In the genomic region with DNA sequence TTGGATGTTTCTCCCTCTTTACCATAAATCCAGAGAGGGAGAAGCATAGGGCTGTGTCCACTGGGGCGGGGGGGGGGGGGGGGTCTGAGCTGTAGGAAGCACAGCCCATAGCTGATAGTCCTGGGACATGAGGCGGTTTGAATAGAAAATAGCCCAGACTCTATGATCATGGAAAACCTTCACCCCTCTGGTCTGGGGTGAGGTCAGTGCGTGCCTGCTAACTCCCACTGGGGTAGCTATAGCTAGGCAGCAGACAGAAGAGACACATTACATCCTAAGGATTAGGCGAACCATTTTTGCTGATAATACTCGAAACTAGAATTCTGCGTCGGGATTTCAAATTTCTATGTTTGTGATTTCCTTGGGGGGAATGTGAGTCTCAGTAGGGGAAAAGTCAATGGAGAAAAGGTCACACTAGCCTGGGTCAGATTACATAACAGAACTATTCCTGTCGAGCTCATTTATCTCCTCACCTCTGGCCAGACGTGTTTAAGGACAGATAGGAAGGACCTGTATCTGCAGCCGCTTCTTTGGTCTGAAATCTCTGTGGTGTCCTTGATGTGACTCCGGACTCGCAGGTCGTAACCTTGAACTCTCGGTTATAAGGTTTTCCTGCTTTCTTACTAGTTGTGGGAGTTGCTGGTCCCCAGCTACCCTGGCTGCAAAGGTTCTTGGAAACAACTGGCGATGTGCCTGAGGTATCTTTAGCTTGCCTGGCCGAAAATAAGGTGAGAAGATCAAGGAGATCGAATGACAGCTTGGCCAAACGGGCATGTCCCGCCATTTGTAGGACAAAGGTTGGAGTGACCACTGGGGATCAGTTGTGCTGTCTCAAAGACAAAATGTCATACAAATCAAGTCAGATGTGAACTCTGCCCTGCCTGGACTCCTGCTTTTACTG, we compare ENCODE assay signal across 18 mouse cellular contexts. TPM values are rescaled to one million over a fixed set of nuclear protein-coding genes. Genes with fewer than 3 reads are reported as not detected.
DNase-seq lines count a peak whose midpoint lies in the region; ATAC-seq and TF ChIP-seq lines count a peak whose summit lies in the region.
"Had no signal": no experiment of that assay in that cellular context is flagged by ENCODE, and none has a peak within 500 bp of the region (broad histone marks: within the 10 kb centered on the region; RNA-seq: fewer than 3 reads in every experiment).

No protein-coding gene starts in this region.

- H3K36me3 ChIP-seq in liver, adult 2 months (ENCODE audit: control insufficient read depth, insufficient read depth, low read length), result no peaks in the 10 kb centered on the region
- no peaks in the 10 kb centered on the region for H3K36me3 ChIP-seq in liver, embryonic 12.5 days
- H3K36me3 ChIP-seq in heart, embryonic 12.5 days, result no peaks in the 10 kb centered on the region
- H3K36me3 ChIP-seq: hindbrain, embryonic 10.5 days; midbrain, embryonic 12.5 days; neural tube, embryonic 12.5 days had no signal

- peak overlapping the region; percentile 76 for H3K27ac ChIP-seq in liver, adult 2 months (replicated peaks; ENCODE audit: insufficient read depth, low read depth, low read length)
- H3K27ac ChIP-seq in liver, embryonic 12.5 days, result no peak overlapping the region
- H3K27ac ChIP-seq in heart, embryonic 12.5 days (ENCODE audit: poor library complexity, severe bottlenecking), result 0 out of 2 replicates have a peak overlapping the region, but pooled peaks have one; percentile 1
- H3K27ac ChIP-seq: embryonic facial prominence, embryonic 13.5 days; hindbrain, embryonic 10.5 days; midbrain, embryonic 12.5 days; neural tube, embryonic 12.5 days had no signal

- 15% methylated on average over 19 of the region's 19 CpGs for WGBS in liver, adult 2 months
- WGBS in liver, embryonic 12.5 days (ENCODE audit: insufficient replicate concordance), result 59% methylated on average over 19 of the region's 19 CpGs
- 41% methylated on average over 19 of the region's 19 CpGs for WGBS in heart, embryonic 12.5 days

- no peak overlapping the region for H3K9ac ChIP-seq in liver, adult 2 months (ENCODE audit: low read depth, low read length)
- no peak overlapping the region for H3K9ac ChIP-seq in liver, embryonic 12.5 days
- peak overlapping the region; percentile 46 for H3K9ac ChIP-seq in heart, embryonic 12.5 days
- H3K9ac ChIP-seq: embryonic facial prominence, embryonic 13.5 days; midbrain, embryonic 12.5 days; neural tube, embryonic 12.5 days had no signal

- ATAC-seq in liver, embryonic 12.5 days, result no peak
- no peak for ATAC-seq in heart, embryonic 12.5 days (ENCODE audit: insufficient number of reproducible peaks, low FRiP score)
- ATAC-seq: forebrain, embryonic 14.5 days had no signal

- TF ChIP-seq CTCF in liver, adult 2 months (IDR thresholded peaks at IDR 0.05; ENCODE audit: low read depth, low read length), result no peak

- TF ChIP-seq POLR2A in liver, adult 2 months (IDR thresholded peaks at IDR 0.05; ENCODE audit: extremely low read depth, insufficient read depth, low read length), result no peak

- H3K27me3 ChIP-seq in liver, adult 2 months (ENCODE audit: control insufficient read depth, insufficient read depth, low read length), result no peaks in the 10 kb centered on the region
- no peaks in the 10 kb centered on the region; the same call in 1 of the 2 replicates for H3K27me3 ChIP-seq in liver, embryonic 12.5 days (replicated peaks)
- H3K27me3 ChIP-seq in heart, embryonic 12.5 days (replicated peaks), result no peaks in the 10 kb centered on the region
- H3K27me3 ChIP-seq: embryonic facial prominence, embryonic 13.5 days; midbrain, embryonic 12.5 days; neural tube, embryonic 12.5 days had no signal

- H3K9me3 ChIP-seq in liver, embryonic 12.5 days (replicated peaks), result no peaks in the 10 kb centered on the region
- H3K9me3 ChIP-seq in heart, embryonic 12.5 days (replicated peaks), result no peaks in the 10 kb centered on the region
- H3K9me3 ChIP-seq: embryonic facial prominence, embryonic 13.5 days; hindbrain, embryonic 10.5 days; midbrain, embryonic 12.5 days; neural tube, embryonic 12.5 days had no signal

- H3K4me2 ChIP-seq in liver, embryonic 12.5 days, result no peak overlapping the region
- H3K4me2 ChIP-seq in heart, embryonic 12.5 days, result 0 out of 2 replicates have a peak overlapping the region, but pooled peaks have one; percentile 2
- H3K4me2 ChIP-seq: embryonic facial prominence, embryonic 13.5 days; midbrain, embryonic 12.5 days; neural tube, embryonic 12.5 days had no signal

- DNase-seq in adrenal gland, adult (ENCODE audit: inconsistent age in 2 of 2, low spot score in 1 of 2), result peak; percentile 68 to 91
- DNase-seq in adrenal gland, postnatal 4 days (ENCODE audit: low spot score in 2 of 2), result no peak
- peak; percentile 87 for DNase-seq in liver, adult 2 months (ENCODE audit: extremely low read depth, low read depth, low spot score)
- DNase-seq in skeletal muscle tissue, adult 2 months (ENCODE audit: low read depth, low spot score), result peak; percentile 91
- no peak for DNase-seq in left cerebral cortex, adult 11 months (ENCODE audit: low spot score)
- DNase-seq in layer of hippocampus, postnatal 14 days (ENCODE audit: low spot score in 2 of 2), result no peak
- DNase-seq: cerebellum, adult 9-11 months; right cerebral cortex, adult 18-20 months had no signal

- H3K4me3 ChIP-seq in liver, adult 2 months (ENCODE audit: insufficient read depth, low read depth, low read length), result no peak overlapping the region
- no peak overlapping the region for H3K4me3 ChIP-seq in liver, embryonic 12.5 days
- no peak overlapping the region for H3K4me3 ChIP-seq in heart, embryonic 12.5 days
- H3K4me3 ChIP-seq: embryonic facial prominence, embryonic 13.5 days; hindbrain, embryonic 10.5 days; midbrain, embryonic 12.5 days; neural tube, embryonic 12.5 days had no signal

- peaks cover 47% of the 10 kb centered on the region for H3K4me1 ChIP-seq in liver, adult 2 months (ENCODE audit: control insufficient read depth, insufficient read depth, low read length)
- H3K4me1 ChIP-seq in liver, embryonic 12.5 days, result peaks cover 64% of the 10 kb centered on the region
- peaks cover 75% of the 10 kb centered on the region for H3K4me1 ChIP-seq in heart, embryonic 12.5 days (replicated peaks)

- no peaks in the 10 kb centered on the region for H3K79me2 ChIP-seq in liver, adult 2 months (ENCODE audit: control insufficient read depth, insufficient read depth, low read length)

RNA-seq across cellular contexts. Expression of a gene that starts 2.9 kb away (rescaled TPM):
- total RNA-seq in adrenal gland, postnatal 4 days (2021), result not detected
- not detected in 2 replicates for total RNA-seq in liver, adult 2 months (2014; rRNA removed)
- polyA plus RNA-seq in liver, adult 2 months (2012; rRNA removed), result not detected in 2 replicates
- 0.24 and 0.26 TPM in 2 replicates for polyA plus RNA-seq in liver, embryonic 12.5 days (2016; fragmentation: Nextera tagmentation; extraction: Ambion mirVana)
- polyA plus RNA-seq in heart, embryonic 12.5 days (2016; fragmentation: Nextera tagmentation; extraction: Ambion mirVana), result 1.6 and 2.4 TPM in 2 replicates
- total RNA-seq in layer of hippocampus, postnatal 14 days (2021), result not detected
- total RNA-seq: adrenal gland, adult 18-20 months; left cerebral cortex, postnatal 25 days had no signal
- polyA plus RNA-seq: forebrain, embryonic 14.5 days; large intestine, adult 2 months had no signal

RNA-seq across cellular contexts. Expression of a gene that starts 16.1 kb away (rescaled TPM):
- 100 to 1,000 TPM; 980 to 992 TPM for total RNA-seq in adrenal gland, postnatal 4 days (2021)
- 153 and 159 TPM in 2 replicates for total RNA-seq in liver, adult 2 months (2014; rRNA removed)
- 51.0 and 74.3 TPM in 2 replicates for polyA plus RNA-seq in liver, adult 2 months (2012; rRNA removed)
- polyA plus RNA-seq in liver, embryonic 12.5 days (2016; fragmentation: Nextera tagmentation; extraction: Ambion mirVana), result 28.6 and 29.9 TPM in 2 replicates
- 144 and 150 TPM in 2 replicates for polyA plus RNA-seq in heart, embryonic 12.5 days (2016; fragmentation: Nextera tagmentation; extraction: Ambion mirVana)
- total RNA-seq in layer of hippocampus, postnatal 14 days (2021), result 10 to 100 TPM; 48.3 to 49.8 TPM

RNA-seq across cellular contexts. Expression of a gene that starts 20.1 kb away (rescaled TPM):
- total RNA-seq in adrenal gland, postnatal 4 days (2021), result 10 to 100 TPM; 37.6 to 37.8 TPM
- 5.7 and 8.2 TPM in 2 replicates for total RNA-seq in liver, adult 2 months (2014; rRNA removed)
- 7.0 and 7.7 TPM in 2 replicates for polyA plus RNA-seq in liver, adult 2 months (2012; rRNA removed)
- 16.7 and 19.8 TPM in 2 replicates for polyA plus RNA-seq in liver, embryonic 12.5 days (2016; fragmentation: Nextera tagmentation; extraction: Ambion mirVana)
- polyA plus RNA-seq in heart, embryonic 12.5 days (2016; fragmentation: Nextera tagmentation; extraction: Ambion mirVana), result 39.2 and 39.3 TPM in 2 replicates
- 10 to 100 TPM; 26.7 to 29.7 TPM for total RNA-seq in layer of hippocampus, postnatal 14 days (2021)

RNA-seq across cellular contexts. Expression of a gene that starts 22.6 kb away (rescaled TPM):
- total RNA-seq in adrenal gland, postnatal 4 days (2021), result 1 to 10 TPM in 1 of 2 experiments, under 1 TPM in 1; 0.59 to 1.5 TPM
- 0.07 TPM in 1 of 2 replicates, not detected in the other for total RNA-seq in liver, adult 2 months (2014; rRNA removed)
- 0.05 and 0.07 TPM in 2 replicates for polyA plus RNA-seq in liver, adult 2 months (2012; rRNA removed)
- 0.33 and 0.44 TPM in 2 replicates for polyA plus RNA-seq in liver, embryonic 12.5 days (2016; fragmentation: Nextera tagmentation; extraction: Ambion mirVana)
- 9.2 and 9.5 TPM in 2 replicates for polyA plus RNA-seq in heart, embryonic 12.5 days (2016; fragmentation: Nextera tagmentation; extraction: Ambion mirVana)
- 10 to 100 TPM; 45.9 to 51.8 TPM for total RNA-seq in layer of hippocampus, postnatal 14 days (2021)

RNA-seq across cellular contexts. Expression of a gene that starts 27.1 kb away (rescaled TPM):
- 10 to 100 TPM; 66.3 to 69.1 TPM for total RNA-seq in adrenal gland, postnatal 4 days (2021)
- total RNA-seq in liver, adult 2 months (2014; rRNA removed), result 3.0 and 3.1 TPM in 2 replicates
- 2.5 and 3.3 TPM in 2 replicates for polyA plus RNA-seq in liver, adult 2 months (2012; rRNA removed)
- 0.92 and 1.2 TPM in 2 replicates for polyA plus RNA-seq in liver, embryonic 12.5 days (2016; fragmentation: Nextera tagmentation; extraction: Ambion mirVana)
- 5.1 and 5.2 TPM in 2 replicates for polyA plus RNA-seq in heart, embryonic 12.5 days (2016; fragmentation: Nextera tagmentation; extraction: Ambion mirVana)
- total RNA-seq in layer of hippocampus, postnatal 14 days (2021), result 10 to 100 TPM; 31.6 to 32.8 TPM

Comparison
In these comparisons a context has a peak if more than half of its experiments do, and no peak if none do; other contexts are left out.
1. DNase-seq: peak in adrenal gland, adult (2 of 2), liver, adult 2 months (single experiment) and skeletal muscle tissue, adult 2 months (single experiment); none in adrenal gland, postnatal 4 days (0 of 2), left cerebral cortex, adult 11 months (single experiment) and layer of hippocampus, postnatal 14 days (0 of 2).